Mouse (Mus musculus) c-Kit-negative CD71-positive TER-119-positive erythroid progenitor cells, embryonic 14.5 days (primary cell): ENCODE results near the gene Erp27.
A peak's percentile ranks its signal among the peaks of the same experiment; 100 is the strongest.

Source experiments
- DNase-seq: peaks from one replicate; pipeline ENCODE4 v3.0.0-alpha.2; 2013; ENCODE audit warnings: low read depth, low spot score

The Erp27 gene

DNA sequence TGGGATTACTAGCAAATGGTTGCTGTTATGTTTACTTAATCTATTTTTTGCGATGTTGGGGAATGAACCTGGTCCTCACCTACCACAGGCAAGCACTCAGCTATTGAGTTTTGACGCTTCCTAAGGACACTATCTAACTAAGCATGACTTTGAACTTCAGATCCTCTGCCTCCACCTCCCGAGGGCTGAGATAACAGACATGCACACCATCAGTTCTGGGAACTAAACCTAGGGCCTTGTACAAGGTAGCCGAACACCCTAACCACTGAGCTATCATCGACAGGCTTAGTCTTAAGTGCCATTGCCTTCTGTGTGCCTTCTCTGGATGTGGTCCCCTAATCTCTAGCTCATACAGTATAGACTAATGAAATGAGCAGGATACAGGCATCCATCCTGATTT, 56.6 kb downstream of the Erp27 start:
- DNase-seq = no peak

DNA sequence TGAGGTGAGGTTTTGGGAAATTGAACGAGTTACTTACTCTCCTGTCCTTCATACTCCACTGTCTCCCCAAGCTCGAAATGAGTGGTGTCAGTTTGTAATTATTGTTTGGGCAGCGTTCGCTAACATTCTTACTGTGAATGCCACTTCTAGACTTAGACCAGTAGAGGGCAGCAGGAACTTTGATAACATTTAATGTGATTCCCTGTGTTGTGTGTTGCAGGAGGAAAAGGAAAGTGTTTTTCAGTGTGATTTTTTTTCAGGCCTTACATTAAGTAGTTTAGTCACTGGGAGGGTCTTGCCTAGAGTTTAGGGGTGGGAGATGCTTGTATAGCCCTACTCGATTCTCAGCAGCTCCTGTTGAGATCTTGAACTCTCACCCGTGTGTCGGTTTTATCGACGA, 61.0 kb downstream of the Erp27 start:
- DNase-seq = peak; percentile 50

DNA sequence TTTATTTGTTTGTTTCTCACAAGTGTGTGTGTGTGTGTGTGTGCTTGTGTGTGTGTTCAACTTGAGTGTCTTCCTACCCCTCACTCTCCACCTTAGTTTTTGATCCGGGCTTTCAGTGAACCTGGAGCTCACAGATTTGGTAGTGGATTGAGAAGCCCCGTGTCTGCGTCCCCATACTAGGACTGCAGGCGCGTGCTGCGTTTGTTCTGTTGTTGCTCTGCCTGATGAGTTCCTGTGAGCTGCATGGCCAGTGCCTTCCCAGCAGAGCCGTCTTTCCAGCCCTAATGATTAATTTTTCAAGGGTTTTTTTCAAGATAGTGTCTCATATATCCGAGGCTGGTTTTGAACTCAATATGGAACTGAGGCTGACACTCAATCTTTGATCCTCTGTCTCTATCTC, 63.6 kb downstream of the Erp27 start:
- DNase-seq = peak; percentile 34

DNA sequence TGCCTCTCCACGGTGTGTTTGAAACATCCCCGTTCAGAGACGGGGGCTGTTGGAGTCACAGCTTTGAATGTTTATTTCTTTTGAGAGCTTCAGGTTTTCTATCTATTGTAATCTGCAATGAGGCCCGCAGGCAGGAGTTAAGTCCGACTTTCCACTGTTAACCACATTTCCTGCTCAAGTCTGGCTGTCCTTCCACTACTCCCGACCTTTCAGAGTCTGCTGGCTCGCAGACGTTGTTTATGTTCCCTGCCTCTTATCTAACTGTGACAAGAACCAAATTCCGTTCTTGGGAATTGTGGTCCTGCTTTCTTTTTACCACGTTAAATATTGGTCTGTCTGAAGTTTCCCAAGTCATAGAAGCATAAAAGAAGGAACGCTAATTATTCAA, 64.1 kb downstream of the Erp27 start:
- DNase-seq = no peak
